Mouse (Mus musculus) adrenal gland, adult (tissue): ENCODE data around the gene Gm6502.
"Not testable (repeated sequence)": the region's sequence is repeated elsewhere in the genome, so short reads cannot be mapped to it uniquely, and the experiment has no call there.

Source experiments
- DNase-seq, 2 experiments: peaks; one replicate each; pipeline ENCODE4 v3.0.0; 2022 to 2023; ENCODE audit warnings: low spot score in 1 of 2; ENCODE audit not compliant: inconsistent age in 2 of 2

Gm6502 gene

GRCm38 (mm10) chr5:94314135-94314534, at the start of gene Gm6502:
TSS of gene Gm6502 (plus strand) at chr5:94314435.
- DNase-seq = not testable (repeated sequence)

- not testable (repeated sequence) for DNase-seq
Observed at GRCm38 (mm10) chr5:94306696-94307095, 7.5 kb upstream of the Gm6502 start, which contains the start of gene A430089I19Rik. TSS of gene A430089I19Rik (minus strand) at chr5:94306796.

- not testable (repeated sequence) for DNase-seq
Observed at GRCm38 (mm10) chr5:94339449-94339848, 25.2 kb downstream of the Gm6502 start, which contains the start of gene AA792892. TSS of gene AA792892 (plus strand) at chr5:94339749.
